Mouse (Mus musculus): Measurements from ENCODE around the gene Rnf145. TPM values are rescaled to one million over a fixed set of nuclear protein-coding genes. Genes with fewer than 3 reads are reported as not detected.

Rnf145 gene
- polyA plus RNA-seq, 1 experiment from 2014 or later: 49.5 TPM

DNA sequence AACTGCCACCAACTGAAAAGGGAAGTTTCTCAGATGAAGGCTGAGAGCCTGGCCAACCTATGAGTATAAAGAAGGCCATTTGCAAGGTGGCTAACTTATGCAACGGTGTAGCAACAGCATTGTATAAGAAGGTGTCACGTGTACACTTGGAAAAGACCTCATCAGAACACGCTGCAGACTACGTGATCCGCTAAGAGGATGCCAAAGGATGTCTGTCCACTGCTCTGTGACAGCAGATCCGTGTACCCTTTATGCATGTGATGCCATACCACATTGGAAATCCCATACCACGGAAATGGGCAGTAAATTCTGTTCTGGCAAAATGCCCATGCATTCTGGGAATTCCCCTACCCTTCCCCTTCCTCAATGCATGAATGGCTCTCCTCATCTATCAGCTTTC, 14.6 kb upstream of the Rnf145 start:
- H3K27me3 ChIP-seq (ENCODE audit: control insufficient read depth, insufficient read depth, low read depth, low read length): no peaks in the 10 kb centered on the region
- no peaks in the 10 kb centered on the region for H3K36me3 ChIP-seq (ENCODE audit: control insufficient read depth, insufficient read depth)
- H3K27ac ChIP-seq (ENCODE audit: low read length): no peak overlapping the region
- ATAC-seq (ENCODE audit: low read depth): no peak
- no peak overlapping the region for H3K4me3 ChIP-seq (ENCODE audit: low read depth, low read length)
- WGBS (ENCODE audit: insufficient replicate concordance): 73% methylated on average over 7 of the region's 7 CpGs
- peaks cover 19% of the 10 kb centered on the region for H3K4me1 ChIP-seq (ENCODE audit: control insufficient read depth, low read depth, low read length)
- no peak overlapping the region for H3K9ac ChIP-seq (ENCODE audit: low read depth, low read length)
- no peaks in the 10 kb centered on the region for H3K9me3 ChIP-seq (replicated peaks; ENCODE audit: control insufficient read depth, low read length)
- no peak overlapping the region for H3K4me2 ChIP-seq (ENCODE audit: low read depth, low read length)

DNA sequence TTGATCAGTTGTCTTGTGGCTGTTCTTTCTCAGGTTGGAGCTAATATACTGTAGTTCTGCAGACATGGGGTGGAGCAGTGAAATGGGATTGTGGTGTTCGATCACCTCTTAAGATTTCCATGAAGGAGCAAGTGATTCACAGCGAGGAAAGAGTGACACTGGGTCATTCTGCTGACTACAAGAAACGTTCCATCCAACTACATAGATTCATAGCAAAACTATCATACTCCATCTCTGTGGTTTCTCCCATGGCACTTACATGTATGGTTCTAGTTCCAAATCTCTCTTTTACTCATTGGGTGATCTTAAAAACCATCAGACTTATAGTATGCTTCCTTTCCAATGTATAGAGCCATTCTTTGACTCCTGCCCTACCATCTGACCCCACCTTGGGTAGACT, 14.0 kb upstream of the Rnf145 start:
- no peak overlapping the region for H3K27ac ChIP-seq (ENCODE audit: low read length)
- H3K36me3 ChIP-seq (ENCODE audit: control insufficient read depth, insufficient read depth): no peaks in the 10 kb centered on the region
- no peak overlapping the region for H3K9ac ChIP-seq (ENCODE audit: low read depth, low read length)
- H3K4me2 ChIP-seq (ENCODE audit: low read depth, low read length): no peak overlapping the region
- no peaks in the 10 kb centered on the region for H3K9me3 ChIP-seq (replicated peaks; ENCODE audit: control insufficient read depth, low read length)
- no peaks in the 10 kb centered on the region for H3K27me3 ChIP-seq (ENCODE audit: control insufficient read depth, insufficient read depth, low read depth, low read length)
- 72% methylated on average over 3 of the region's 3 CpGs for WGBS (ENCODE audit: insufficient replicate concordance)
- no peak overlapping the region for H3K4me3 ChIP-seq (ENCODE audit: low read depth, low read length)
- ATAC-seq (ENCODE audit: low read depth): no peak
- peaks cover 22% of the 10 kb centered on the region for H3K4me1 ChIP-seq (ENCODE audit: control insufficient read depth, low read depth, low read length)

DNA sequence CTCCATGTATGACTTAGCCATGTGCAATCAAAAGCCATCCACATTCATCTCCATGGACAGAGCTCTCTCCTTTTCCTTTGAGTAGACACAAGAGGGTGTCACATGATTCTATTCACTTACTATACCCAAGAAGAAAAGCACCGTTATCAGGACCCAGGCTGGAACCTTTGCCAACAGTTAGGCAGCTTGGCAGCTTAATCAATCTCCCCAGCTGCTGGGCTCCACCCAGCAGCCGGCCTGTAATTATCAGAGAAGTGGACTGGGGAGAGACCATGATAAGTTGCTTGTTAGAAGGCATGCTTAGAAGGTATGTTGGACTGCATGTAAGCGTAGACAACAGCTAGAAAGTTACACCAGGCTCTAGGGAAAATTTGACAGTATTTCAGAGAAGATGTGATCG, 9.9 kb upstream of the Rnf145 start:
- peak overlapping the region; percentile 67 for H3K9ac ChIP-seq (ENCODE audit: low read depth, low read length)
- no peaks in the 10 kb centered on the region for H3K27me3 ChIP-seq (ENCODE audit: control insufficient read depth, insufficient read depth, low read depth, low read length)
- H3K4me2 ChIP-seq (ENCODE audit: low read depth, low read length): peak overlapping the region; percentile 72
- peaks cover 63% of the 10 kb centered on the region for H3K4me1 ChIP-seq (ENCODE audit: control insufficient read depth, low read depth, low read length)
- H3K36me3 ChIP-seq (ENCODE audit: control insufficient read depth, insufficient read depth): no peaks in the 10 kb centered on the region
- peak overlapping the region; percentile 98 for H3K27ac ChIP-seq (ENCODE audit: low read length)
- peak overlapping the region; percentile 47 for H3K4me3 ChIP-seq (ENCODE audit: low read depth, low read length)
- WGBS (ENCODE audit: insufficient replicate concordance): 24% methylated on average over 4 of the region's 4 CpGs
- peak; percentile 87 for ATAC-seq (ENCODE audit: low read depth)
- no peaks in the 10 kb centered on the region for H3K9me3 ChIP-seq (replicated peaks; ENCODE audit: control insufficient read depth, low read length)

DNA sequence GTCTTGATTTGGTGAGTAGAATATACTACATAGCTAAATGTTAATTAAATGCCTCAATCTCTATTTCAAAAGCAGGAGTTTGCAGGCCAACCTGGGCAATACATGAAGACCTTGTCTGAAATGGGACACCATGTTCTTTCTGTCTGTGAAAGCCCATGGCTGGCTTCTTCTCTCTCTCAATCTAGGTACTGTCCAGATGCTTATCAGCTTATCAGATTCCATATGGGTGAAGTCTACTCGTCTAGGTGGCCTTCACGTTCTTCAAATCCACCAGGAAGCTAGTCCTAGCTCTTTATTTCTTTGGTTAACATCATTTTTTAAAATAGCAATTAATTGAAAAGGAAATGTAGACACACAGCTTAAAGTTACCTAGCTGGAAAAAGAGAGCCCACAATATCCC, 8.9 kb upstream of the Rnf145 start:
- peak overlapping the region; percentile 47 for H3K4me3 ChIP-seq (ENCODE audit: low read depth, low read length)

DNA sequence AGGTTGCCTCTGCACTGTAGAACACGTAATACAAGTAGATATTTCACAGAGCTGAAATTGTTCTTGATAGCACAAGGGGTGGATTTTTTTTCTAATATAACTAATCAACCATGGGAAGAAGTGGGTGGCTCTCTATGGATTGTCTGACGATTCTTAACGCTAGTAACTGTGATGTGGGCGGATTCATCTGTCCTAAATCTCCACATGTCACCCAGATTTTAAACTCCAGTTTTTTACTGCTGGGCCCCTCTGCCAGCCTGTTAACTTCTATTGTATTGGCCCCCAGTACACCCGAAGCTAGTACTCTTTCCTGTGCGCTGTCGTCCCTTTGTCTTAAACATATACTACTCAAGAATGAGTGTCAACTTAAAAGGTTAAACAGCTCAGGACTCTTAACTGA, 8.4 kb upstream of the Rnf145 start:
- Histone ChIP-seq H3K4me3 (ENCODE audit: low read depth, low read length) (peak overlapping the region; percentile 47), H3K4me1 (ENCODE audit: control insufficient read depth, low read depth, low read length) (peaks cover 75% of the 10 kb centered on the region), H3K9me3 (replicated peaks; ENCODE audit: control insufficient read depth, low read length) (no peaks in the 10 kb centered on the region), H3K9ac (ENCODE audit: low read depth, low read length) (peak overlapping the region; percentile 62), H3K4me2 (ENCODE audit: low read depth, low read length) (peak overlapping the region; percentile 72), H3K27ac (ENCODE audit: low read length) (peak overlapping the region; percentile 98), H3K27me3 (ENCODE audit: control insufficient read depth, insufficient read depth, low read depth, low read length) (no peaks in the 10 kb centered on the region), H3K36me3 (ENCODE audit: control insufficient read depth, insufficient read depth) (no peaks in the 10 kb centered on the region)
- no peak for ATAC-seq (ENCODE audit: low read depth)
- WGBS (ENCODE audit: insufficient replicate concordance): 55% methylated on average over 7 of the region's 7 CpGs

More for the DNA sequence above, 8.9 kb upstream of the Rnf145 start:
- Histone ChIP-seq H3K27me3 (ENCODE audit: control insufficient read depth, insufficient read depth, low read depth, low read length) (no peaks in the 10 kb centered on the region), H3K4me1 (ENCODE audit: control insufficient read depth, low read depth, low read length) (peaks cover 71% of the 10 kb centered on the region), H3K36me3 (ENCODE audit: control insufficient read depth, insufficient read depth) (no peaks in the 10 kb centered on the region), H3K9ac (ENCODE audit: low read depth, low read length) (peak overlapping the region; percentile 62), H3K9me3 (replicated peaks; ENCODE audit: control insufficient read depth, low read length) (no peaks in the 10 kb centered on the region), H3K27ac (ENCODE audit: low read length) (peak overlapping the region; percentile 98), H3K4me2 (ENCODE audit: low read depth, low read length) (peak overlapping the region; percentile 72)
- no peak for ATAC-seq (ENCODE audit: low read depth)
- whole genome bisulfite sequencing (ENCODE audit: insufficient replicate concordance): 20% methylated on average over 2 of the region's 2 CpGs

DNA sequence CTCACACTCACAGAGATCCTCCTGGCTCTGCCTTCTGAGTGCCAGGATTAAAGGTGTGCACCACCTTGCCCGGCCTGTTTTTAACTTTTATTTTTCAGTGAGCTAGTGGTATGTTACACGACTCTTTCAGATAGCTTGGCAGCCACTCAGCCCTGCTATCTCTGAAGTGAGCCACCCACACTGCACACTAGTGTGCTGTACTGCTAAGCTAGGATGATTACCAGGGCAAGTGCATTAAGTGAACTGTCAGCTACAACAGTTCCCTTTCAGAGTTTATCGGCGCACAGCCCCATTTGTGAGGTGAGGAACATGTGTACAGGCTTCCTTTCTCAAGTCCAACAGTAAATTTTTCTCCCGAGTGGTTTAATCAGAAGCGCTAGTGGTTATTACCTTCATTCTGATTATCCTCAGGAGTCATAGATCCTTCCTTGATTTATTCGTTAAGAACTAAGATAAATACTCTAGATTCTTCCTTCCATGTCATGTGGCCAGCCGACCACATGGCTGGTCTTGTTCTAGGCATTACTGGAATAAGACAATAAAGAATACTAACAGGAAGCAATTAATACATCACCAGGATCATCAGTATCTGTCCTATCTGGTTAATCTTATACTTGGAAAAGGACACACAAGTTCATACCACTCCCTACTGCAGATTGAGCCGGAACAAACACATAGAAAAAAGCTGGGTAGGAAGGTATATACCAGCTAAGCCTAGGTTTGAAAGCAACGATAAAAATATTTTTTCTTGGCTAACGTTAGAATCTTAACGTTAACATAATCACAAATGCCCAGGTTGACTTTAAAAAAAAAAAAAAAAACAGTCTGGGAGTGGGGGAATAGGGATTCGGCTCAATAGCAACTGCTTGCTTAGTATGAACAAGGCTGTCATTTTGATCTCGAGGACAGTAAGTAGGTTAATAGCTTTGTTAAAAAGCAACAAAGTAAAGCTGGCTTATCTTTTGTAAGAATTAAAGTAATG, 6.4 kb upstream of the Rnf145 start:
- Histone ChIP-seq H3K4me1 (ENCODE audit: control insufficient read depth, low read depth, low read length) (peaks cover 84% of the 10 kb centered on the region), H3K9me3 (replicated peaks; ENCODE audit: control insufficient read depth, low read length) (no peaks in the 10 kb centered on the region)

DNA sequence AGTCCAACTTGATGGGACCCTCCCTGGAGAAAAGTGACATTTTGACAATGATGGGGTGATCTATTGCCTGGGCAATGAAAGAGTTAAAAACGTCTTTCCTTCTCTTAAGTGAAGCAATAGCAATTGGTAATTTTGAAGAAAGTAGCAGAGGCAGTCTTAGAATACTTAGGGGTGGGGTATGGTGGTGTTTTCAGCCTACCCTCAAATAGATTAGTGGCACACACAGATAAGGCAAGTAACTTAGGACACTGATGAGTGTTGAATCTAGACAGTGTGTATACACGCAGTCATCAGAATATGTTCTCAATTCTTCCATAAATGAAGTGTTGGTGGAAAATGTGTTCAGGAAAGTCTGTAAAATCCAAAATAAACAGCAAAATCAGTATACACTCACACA, 5.7 kb upstream of the Rnf145 start:
- Histone ChIP-seq H3K36me3 (ENCODE audit: control insufficient read depth, insufficient read depth) (no peaks in the 10 kb centered on the region), H3K9me3 (replicated peaks; ENCODE audit: control insufficient read depth, low read length) (no peaks in the 10 kb centered on the region), H3K4me1 (ENCODE audit: control insufficient read depth, low read depth, low read length) (peaks cover 84% of the 10 kb centered on the region), H3K27ac (ENCODE audit: low read length) (peak overlapping the region; percentile 98), H3K27me3 (ENCODE audit: control insufficient read depth, insufficient read depth, low read depth, low read length) (no peaks in the 10 kb centered on the region), H3K4me3 (ENCODE audit: low read depth, low read length) (no peak overlapping the region), H3K9ac (ENCODE audit: low read depth, low read length) (peak overlapping the region; percentile 37), H3K4me2 (ENCODE audit: low read depth, low read length) (peak overlapping the region; percentile 72)
- WGBS (ENCODE audit: insufficient replicate concordance): 17% methylated on average over 2 of the region's 2 CpGs
- peak; percentile 74 for ATAC-seq (ENCODE audit: low read depth)

More for the DNA sequence above, 6.4 kb upstream of the Rnf145 start:
- H3K4me3 ChIP-seq (ENCODE audit: low read depth, low read length): peak overlapping the region; percentile 13; the same call in 1 of the 2 replicates
- H3K27ac ChIP-seq (ENCODE audit: low read length): peak overlapping the region; percentile 98
- peak overlapping the region; percentile 72 for H3K4me2 ChIP-seq (ENCODE audit: low read depth, low read length)
- WGBS (ENCODE audit: insufficient replicate concordance): 23% methylated on average over 14 of the region's 14 CpGs
- peak overlapping the region; percentile 62 for H3K9ac ChIP-seq (ENCODE audit: low read depth, low read length)
- ATAC-seq (ENCODE audit: low read depth): peak; percentile 79
- no peaks in the 10 kb centered on the region for H3K27me3 ChIP-seq (ENCODE audit: control insufficient read depth, insufficient read depth, low read depth, low read length)
- no peaks in the 10 kb centered on the region for H3K36me3 ChIP-seq (ENCODE audit: control insufficient read depth, insufficient read depth)

DNA sequence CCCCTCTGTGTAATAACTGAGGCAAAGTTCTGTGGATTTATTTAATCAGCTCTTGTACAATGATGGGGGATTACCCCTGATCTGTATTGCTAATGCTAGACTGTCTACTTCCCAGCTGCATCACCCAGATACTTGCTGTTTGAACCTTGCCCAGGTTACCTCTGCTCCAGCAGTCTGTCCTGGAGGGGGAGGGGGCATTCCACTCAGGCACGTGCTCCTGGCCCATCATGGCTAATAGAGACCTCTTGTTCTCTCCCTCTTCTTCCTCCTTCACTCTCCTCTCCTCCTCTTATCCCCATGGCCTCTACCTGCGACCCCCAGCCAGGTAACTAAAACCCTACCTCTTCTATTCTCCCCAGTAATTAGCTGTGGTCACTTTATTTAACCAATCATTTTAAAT, 4.1 kb upstream of the Rnf145 start:
- Histone ChIP-seq H3K4me1 (ENCODE audit: control insufficient read depth, low read depth, low read length) (peaks cover 76% of the 10 kb centered on the region), H3K9ac (ENCODE audit: low read depth, low read length) (no peak overlapping the region), H3K27ac (ENCODE audit: low read length) (peak overlapping the region; percentile 52)

DNA sequence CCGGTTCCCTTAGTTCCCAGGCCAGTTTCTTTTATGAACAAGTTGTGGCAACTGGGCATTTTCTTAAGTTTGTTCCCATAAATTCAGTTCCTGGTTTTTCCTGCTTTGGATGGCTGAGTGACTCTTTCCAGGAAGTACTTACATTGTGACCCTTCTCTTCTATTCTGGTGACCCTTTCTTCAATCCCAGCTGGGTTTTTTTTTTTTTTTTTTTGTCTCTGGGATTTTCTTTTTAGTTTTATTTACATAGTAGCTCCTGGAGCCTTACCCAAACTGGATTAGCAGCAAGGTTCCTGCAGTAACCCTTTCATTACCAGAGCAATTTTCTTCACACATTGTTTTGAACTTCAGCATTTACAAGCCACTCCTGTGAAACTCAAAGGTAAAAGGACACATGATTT, 2.4 kb upstream of the Rnf145 start:
- 91% methylated on average over 1 of the region's 1 CpGs for WGBS (ENCODE audit: insufficient replicate concordance)
- no peak overlapping the region for H3K4me2 ChIP-seq (ENCODE audit: low read depth, low read length)
- H3K9ac ChIP-seq (ENCODE audit: low read depth, low read length): no peak overlapping the region
- H3K27ac ChIP-seq (ENCODE audit: low read length): peak overlapping the region; percentile 8
- ATAC-seq (ENCODE audit: low read depth): no peak
- H3K36me3 ChIP-seq (ENCODE audit: control insufficient read depth, insufficient read depth): no peaks in the 10 kb centered on the region
- no peak overlapping the region for H3K4me3 ChIP-seq (ENCODE audit: low read depth, low read length)
- H3K4me1 ChIP-seq (ENCODE audit: control insufficient read depth, low read depth, low read length): peaks cover 59% of the 10 kb centered on the region
- H3K9me3 ChIP-seq (replicated peaks; ENCODE audit: control insufficient read depth, low read length): no peaks in the 10 kb centered on the region
- no peaks in the 10 kb centered on the region for H3K27me3 ChIP-seq (ENCODE audit: control insufficient read depth, insufficient read depth, low read depth, low read length)

More for the DNA sequence above, 4.1 kb upstream of the Rnf145 start:
- Histone ChIP-seq H3K27me3 (ENCODE audit: control insufficient read depth, insufficient read depth, low read depth, low read length) (no peaks in the 10 kb centered on the region), H3K36me3 (ENCODE audit: control insufficient read depth, insufficient read depth) (no peaks in the 10 kb centered on the region), H3K9me3 (replicated peaks; ENCODE audit: control insufficient read depth, low read length) (no peaks in the 10 kb centered on the region), H3K4me3 (ENCODE audit: low read depth, low read length) (no peak overlapping the region), H3K4me2 (ENCODE audit: low read depth, low read length) (no peak overlapping the region)
- WGBS (ENCODE audit: insufficient replicate concordance): 58% methylated on average over 2 of the region's 2 CpGs
- no peak for ATAC-seq (ENCODE audit: low read depth)
